Mouse (Mus musculus) right cerebral cortex, postnatal 10 days (tissue): ENCODE measurements around the gene Sfi1.
"Not testable (repeated sequence)": the region's sequence is repeated elsewhere in the genome, so short reads cannot be mapped to it uniquely, and the experiment has no call there.

ENCODE experiments used
- DNase-seq, 2 experiments: peaks; one replicate each; pipeline ENCODE4 v3.0.0; 2021; ENCODE audit warnings: low spot score in 2 of 2

The Sfi1 gene

GRCm38 (mm10) chr11:3173425-3174318 lies 19.6 kb downstream of the Sfi1 start:
- DNase-seq, result peak; percentile 74 to 76

- DNase-seq, result not testable (repeated sequence)
Measured at GRCm38 (mm10) chr11:3172526-3172925, 20.7 kb downstream of the Sfi1 start.

GRCm38 (mm10) chr11:3171931-3172330 lies 21.3 kb downstream of the Sfi1 start:
- DNase-seq, result peak; percentile 50 to 59

- DNase-seq, result not testable (repeated sequence)
Measured at GRCm38 (mm10) chr11:3169042-3169441, 24.2 kb downstream of the Sfi1 start.

GRCm38 (mm10) chr11:3167571-3168001 lies 25.7 kb downstream of the Sfi1 start:
- peak in 1 of 2 experiments; percentile 49 for DNase-seq

- not testable (repeated sequence) for DNase-seq
Measured at GRCm38 (mm10) chr11:3167129-3167528, 26.1 kb downstream of the Sfi1 start.

- not testable (repeated sequence) for DNase-seq
Measured at GRCm38 (mm10) chr11:3166321-3166720, 26.9 kb downstream of the Sfi1 start.

GRCm38 (mm10) chr11:3165210-3165782 lies 28.0 kb downstream of the Sfi1 start:
- not testable (repeated sequence) for DNase-seq

- not testable (repeated sequence) for DNase-seq
Measured at GRCm38 (mm10) chr11:3163661-3164060, 29.6 kb downstream of the Sfi1 start.

- peak in 1 of 2 experiments; percentile 51 for DNase-seq
Measured at GRCm38 (mm10) chr11:3163122-3163521, 30.1 kb downstream of the Sfi1 start.

- DNase-seq, result peak; percentile 63 to 74
Measured at GRCm38 (mm10) chr11:3162236-3162897, 30.9 kb downstream of the Sfi1 start.

- peak; percentile 60 to 62 for DNase-seq
Measured at GRCm38 (mm10) chr11:3161370-3161769, 31.9 kb downstream of the Sfi1 start.

- DNase-seq, result not testable (repeated sequence)
Measured at GRCm38 (mm10) chr11:3158800-3159199, 34.5 kb downstream of the Sfi1 start.

- not testable (repeated sequence) for DNase-seq
Measured at GRCm38 (mm10) chr11:3157996-3158395, 35.3 kb downstream of the Sfi1 start.

- not testable (repeated sequence) for DNase-seq
Measured at GRCm38 (mm10) chr11:3156991-3157390, 36.3 kb downstream of the Sfi1 start.

- DNase-seq, result peak; percentile 49 to 66
Measured at GRCm38 (mm10) chr11:3153666-3154397, 39.4 kb downstream of the Sfi1 start.

- not testable (repeated sequence) for DNase-seq
Measured at GRCm38 (mm10) chr11:3151358-3151757, 41.9 kb downstream of the Sfi1 start.

- DNase-seq, result not testable (repeated sequence)
Measured at GRCm38 (mm10) chr11:3150677-3151003, 42.6 kb downstream of the Sfi1 start.

GRCm38 (mm10) chr11:3150003-3150676 lies 43.1 kb downstream of the Sfi1 start:
- peak in 1 of 2 experiments; percentile 66 for DNase-seq

- not testable (repeated sequence) for DNase-seq
Measured at GRCm38 (mm10) chr11:3149471-3149870, 43.8 kb downstream of the Sfi1 start.

GRCm38 (mm10) chr11:3146806-3147205 lies 46.5 kb downstream of the Sfi1 start:
- DNase-seq, result not testable (repeated sequence)
